In the genomic region with DNA sequence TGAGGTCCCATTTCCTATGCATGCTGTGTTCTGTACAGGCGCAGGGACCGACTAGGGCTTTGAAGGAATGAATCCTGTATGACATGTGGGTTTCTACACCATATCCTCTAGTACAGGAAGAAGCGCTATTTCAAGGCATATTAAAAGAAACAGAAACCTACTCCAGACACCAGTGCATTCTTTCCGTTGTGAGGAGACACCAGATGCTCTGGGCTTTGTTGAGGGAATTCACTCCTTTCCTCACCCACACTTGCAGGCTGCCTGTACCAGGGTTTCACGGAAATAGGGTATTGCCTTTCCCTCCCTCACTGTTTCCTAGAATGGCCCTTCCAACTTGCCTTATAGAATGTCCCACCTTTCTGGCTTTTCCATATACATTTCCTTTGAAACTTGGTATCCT, we compare ENCODE assay signal across 33 mouse cellular contexts.
A peak's percentile ranks its signal among the peaks of the same experiment; 100 is the strongest.
DNase-seq lines count a peak whose midpoint lies in the region; ATAC-seq and TF ChIP-seq lines count a peak whose summit lies in the region.
"Had no signal": no experiment of that assay in that cellular context is flagged by ENCODE, and none has a peak within 500 bp of the region (broad histone marks: within the 10 kb centered on the region; RNA-seq: fewer than 3 reads in every experiment).

No protein-coding gene starts in this region.

- no peak for DNase-seq in frontal cortex, postnatal 25 days (ENCODE audit: low spot score in 2 of 2)
- peak; percentile 30 to 31 for DNase-seq in layer of hippocampus, adult 8-10 months (ENCODE audit: low spot score in 2 of 2)
- DNase-seq in layer of hippocampus, adult 11-12 months (ENCODE audit: low spot score): no peak
- DNase-seq in right cerebral cortex, adult 18-20 months: peak; percentile 63
- no peak for DNase-seq in right cerebral cortex, postnatal 25 days
- DNase-seq in brain, adult 2 months (ENCODE audit: low read depth, low spot score): peak; percentile 83
- DNase-seq in hindbrain, postnatal 0 days (ENCODE audit: low spot score): no peak
- DNase-seq: adrenal gland, adult 2 months; adrenal gland, postnatal 14 days; B cell, adult 2 months; cerebellum, adult 11-12 months; cerebellum, adult 8-10 months; cerebellum, postnatal 10 days; cerebellum, postnatal 36 days; embryo, embryonic 11 days; gastrocnemius, postnatal 25 days; heart, adult 18-20 months; heart, postnatal 10 days; heart, postnatal 36 days had no signal

- ATAC-seq in frontal cortex, adult (ENCODE audit: low TSS enrichment): peak; percentile 92
- ATAC-seq in hindbrain, postnatal 0 days: no peak
- ATAC-seq: forebrain, embryonic 13.5 days; forebrain, embryonic 16.5 days; hindbrain, embryonic 16.5 days; inflammation-experienced regulatory T-cells, adult 6 months; Patski had no signal

- H3K4me2 ChIP-seq in hindbrain, postnatal 0 days (ENCODE audit: low read depth, low read length): no peak overlapping the region
- H3K4me2 ChIP-seq: embryonic facial prominence, embryonic 13.5 days; forebrain, embryonic 13.5 days; heart, embryonic 12.5 days; heart, embryonic 15.5 days; hindbrain, embryonic 13.5 days had no signal

- WGBS in hindbrain, postnatal 0 days: 73% methylated on average over 5 of the region's 5 CpGs

- no peak for TF ChIP-seq CTCF in hindbrain, postnatal 0 days (IDR thresholded peaks at IDR 0.05; ENCODE audit: low read depth)

- H3K9ac ChIP-seq in hindbrain, postnatal 0 days (replicated peaks; ENCODE audit: low read length): no peak overlapping the region
- H3K9ac ChIP-seq: embryonic facial prominence, embryonic 13.5 days; forebrain, embryonic 13.5 days; heart, embryonic 12.5 days; heart, embryonic 15.5 days; hindbrain, embryonic 13.5 days had no signal

- H3K27me3 ChIP-seq in hindbrain, postnatal 0 days (ENCODE audit: insufficient read depth, low read length): no peaks in the 10 kb centered on the region
- H3K27me3 ChIP-seq: hindbrain, embryonic 13.5 days had no signal

- no peaks in the 10 kb centered on the region for H3K9me3 ChIP-seq in hindbrain, postnatal 0 days (ENCODE audit: low read length)
- H3K9me3 ChIP-seq: embryonic facial prominence, embryonic 10.5 days; embryonic facial prominence, embryonic 13.5 days; forebrain, embryonic 13.5 days; G1E; heart, embryonic 12.5 days; heart, embryonic 15.5 days; hindbrain, embryonic 10.5 days; hindbrain, embryonic 13.5 days had no signal

- H3K27ac ChIP-seq in hindbrain, postnatal 0 days: no peak overlapping the region
- H3K27ac ChIP-seq: embryonic facial prominence, embryonic 10.5 days; embryonic facial prominence, embryonic 13.5 days; forebrain, embryonic 13.5 days; heart, embryonic 15.5 days; hindbrain, embryonic 10.5 days; hindbrain, embryonic 13.5 days had no signal

- no peaks in the 10 kb centered on the region for H3K36me3 ChIP-seq in hindbrain, postnatal 0 days (ENCODE audit: insufficient read depth, low read length)
- H3K36me3 ChIP-seq: embryonic facial prominence, embryonic 10.5 days; embryonic facial prominence, embryonic 13.5 days; G1E; heart, embryonic 12.5 days; heart, embryonic 15.5 days; hindbrain, embryonic 10.5 days; hindbrain, embryonic 13.5 days had no signal

- no peak overlapping the region for H3K4me3 ChIP-seq in hindbrain, postnatal 0 days (ENCODE audit: low read length)
- H3K4me3 ChIP-seq: embryonic facial prominence, embryonic 10.5 days; embryonic facial prominence, embryonic 13.5 days; erythroblast, embryonic 14.5 days; forebrain, embryonic 13.5 days; heart, embryonic 12.5 days; heart, embryonic 15.5 days; hindbrain, embryonic 10.5 days; hindbrain, embryonic 13.5 days had no signal

- H3K4me1 ChIP-seq in hindbrain, postnatal 0 days (ENCODE audit: insufficient read depth, low read length): peaks cover 4% of the 10 kb centered on the region; the same call in 1 of the 2 replicates
- H3K4me1 ChIP-seq: embryonic facial prominence, embryonic 10.5 days; embryonic facial prominence, embryonic 13.5 days had no signal

Comparison
In these comparisons a context has a peak if more than half of its experiments do, and no peak if none do; other contexts are left out.
1. DNase-seq: peak in layer of hippocampus, adult 8-10 months (2 of 2), right cerebral cortex, adult 18-20 months (single experiment) and brain, adult 2 months (single experiment); none in frontal cortex, postnatal 25 days (0 of 2), layer of hippocampus, adult 11-12 months (single experiment), right cerebral cortex, postnatal 25 days (single experiment) and hindbrain, postnatal 0 days (single experiment).